Mouse (Mus musculus) embryonic facial prominence, embryonic 11.5 days (tissue): ENCODE results near the gene Unc45b. TPM values are rescaled to one million over a fixed set of nuclear protein-coding genes. Genes with fewer than 3 reads are reported as not detected.
"Not testable (repeated sequence)": the region's sequence is repeated elsewhere in the genome, so short reads cannot be mapped to it uniquely, and the experiment has no call there.

Source experiments
- ATAC-seq: fragments of 200-750 bp; cut with Nextera tagmentation; replicated peaks from 2 replicates; pipeline ENCODE4 v1.8.0; 2017; ENCODE audit warnings: low read depth; ENCODE audit not compliant: insufficient number of reproducible peaks, low FRiP score, low TSS enrichment
- DNase-seq: peaks from one replicate; pipeline ENCODE4 v3.0.0-alpha.2; 2015; ENCODE audit warnings: low spot score
- H3K27ac ChIP-seq: fragments of 300-500 bp; sonication (generic); replicated peaks from 2 replicates; pipeline ENCODE4 v1.5.1; 2014; ENCODE audit warnings: mild to moderate bottlenecking, low read depth, low read length, control low read depth
- H3K27me3 ChIP-seq: fragments of 300-500 bp; sonication (generic); 2 replicates; pipeline ENCODE4 v1.6.1; 2014; ENCODE audit warnings: mild to moderate bottlenecking, low read length, moderate library complexity, mixed read lengths; ENCODE audit not compliant: control insufficient read depth, insufficient read depth
- H3K36me3 ChIP-seq: fragments of 300-500 bp; sonication (generic); replicated peaks from 2 replicates; pipeline ENCODE4 v1.6.1; 2014; ENCODE audit warnings: low read depth, mild to moderate bottlenecking, low read length, moderate library complexity, mixed read lengths; ENCODE audit not compliant: control insufficient read depth, insufficient read depth
- H3K4me1 ChIP-seq: fragments of 300-500 bp; sonication (generic); 2 replicates; pipeline ENCODE4 v1.6.1; 2014; ENCODE audit warnings: low read length, mixed read lengths; ENCODE audit not compliant: control insufficient read depth, insufficient read depth
- H3K4me2 ChIP-seq: fragments of 300-500 bp; sonication (generic); 2 replicates; pipeline ENCODE4 v1.6.1; 2014; ENCODE audit warnings: low read depth, mild to moderate bottlenecking, control low read depth, low read length, moderate library complexity
- H3K4me3 ChIP-seq: fragments of 300-500 bp; sonication (generic); 2 replicates; pipeline ENCODE4 v1.5.1; 2014; ENCODE audit warnings: low read depth, low read length, control low read depth
- H3K9ac ChIP-seq: fragments of 300-500 bp; sonication (generic); replicated peaks from 2 replicates; pipeline ENCODE4 v1.6.1; 2014; ENCODE audit warnings: mild to moderate bottlenecking, control low read depth, low read length
- H3K9me3 ChIP-seq: fragments of 300-500 bp; sonication (generic); replicated peaks from 2 replicates; pipeline ENCODE4 v1.6.1; 2016; ENCODE audit warnings: mild to moderate bottlenecking, low read length, inconsistent platforms, mixed read lengths; ENCODE audit not compliant: control insufficient read depth
- WGBS: fragments of 180-500 bp; shearing (Covaris S2); extraction: QIAGEN DNeasy Blood & Tissue Kit; methylation state at CpG from one replicate; pipeline ENCODE4 v1.1.7; 2014; 5-methylcytosine and 5-hydroxymethylcytosine counted together
- polyA plus RNA-seq: library from polyadenylated mRNA; unstranded; fragments of >200 nt; fragmentation: Nextera tagmentation; extraction: Ambion mirVana; gene quantifications from 2 replicates; pipeline ENCODE4 v1.2.1, GENCODE M21; 2014

The Unc45b gene
- polyA plus RNA-seq, 1 experiment from 2014 or later, result 2.6 TPM

DNA sequence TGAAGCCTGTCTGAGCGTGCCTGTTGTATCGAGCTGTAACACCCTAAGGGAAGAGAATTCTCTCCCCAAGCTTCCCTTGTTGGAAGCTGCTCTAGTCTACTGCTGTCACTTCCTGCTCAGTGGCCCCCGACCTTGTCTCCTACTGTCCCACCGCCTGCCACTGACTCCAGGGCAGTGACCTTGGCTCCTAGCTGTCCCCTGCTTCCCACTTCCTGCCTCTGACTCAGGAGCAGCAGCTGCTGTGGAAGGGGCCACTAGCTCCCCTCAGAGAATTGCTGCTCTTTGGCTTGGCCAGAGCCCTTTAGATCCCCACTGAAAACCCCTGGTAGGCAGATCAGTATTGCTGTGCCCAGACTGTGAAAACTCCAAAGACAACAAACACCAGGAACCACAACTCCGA lies 63.6 kb downstream of the Unc45b start:
- ATAC-seq, result no peak
- DNase-seq, result no peak
- no peaks in the 10 kb centered on the region for H3K9me3 ChIP-seq
- no peak overlapping the region for H3K27ac ChIP-seq
- H3K4me2 ChIP-seq, result no peak overlapping the region
- H3K27me3 ChIP-seq, result no peaks in the 10 kb centered on the region
- no peak overlapping the region for H3K4me3 ChIP-seq
- no peaks in the 10 kb centered on the region for H3K36me3 ChIP-seq
- H3K9ac ChIP-seq, result no peak overlapping the region
- H3K4me1 ChIP-seq, result no peaks in the 10 kb centered on the region
- WGBS, result 30% methylated on average over 5 of the region's 5 CpGs

DNA sequence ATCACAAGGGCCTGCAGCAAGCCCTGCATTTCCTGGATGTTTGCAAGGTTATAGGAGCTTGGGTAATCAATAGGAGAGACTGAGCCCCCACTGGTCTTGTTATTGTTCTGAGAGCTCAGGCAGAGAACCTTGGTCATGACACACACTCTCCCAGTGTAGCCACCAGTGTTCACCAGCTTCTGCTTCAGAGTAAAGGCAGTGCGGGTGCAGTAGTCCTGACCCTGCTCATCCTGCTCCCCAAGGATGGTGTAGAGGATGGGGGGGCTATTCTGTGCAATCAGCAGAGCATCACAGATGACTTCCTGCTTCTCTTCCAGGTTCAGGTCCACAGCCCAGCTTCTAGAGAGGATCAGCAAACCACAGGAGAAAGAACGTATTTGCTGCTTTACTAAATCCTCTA lies 72.1 kb downstream of the Unc45b start:
- not testable (repeated sequence) for DNase-seq, H3K27ac ChIP-seq, H3K4me2 ChIP-seq, ATAC-seq, H3K4me1 ChIP-seq, H3K9ac ChIP-seq, H3K36me3 ChIP-seq, H3K9me3 ChIP-seq, H3K27me3 ChIP-seq, H3K4me3 ChIP-seq
- 84% methylated on average over 2 of the region's 2 CpGs for WGBS

DNA sequence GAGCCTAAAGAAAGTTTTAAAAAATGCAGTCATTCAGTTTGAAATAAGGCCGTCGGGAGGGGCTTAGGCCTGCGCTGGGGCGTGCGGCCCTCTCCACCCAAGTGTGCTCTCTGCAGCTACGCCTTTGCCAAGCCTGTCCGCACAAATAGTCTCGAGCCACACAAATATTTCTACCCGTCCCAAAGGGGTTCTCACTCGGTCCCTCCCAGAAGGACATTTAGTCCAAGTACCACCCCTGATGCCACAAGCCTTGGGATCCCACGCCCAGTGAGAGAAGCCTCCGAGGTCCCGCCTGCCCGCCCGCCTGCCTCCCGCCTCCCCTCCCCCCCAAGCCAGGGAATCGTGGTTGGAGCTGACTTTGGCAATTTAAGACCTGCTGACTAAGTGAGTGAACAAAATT lies 72.8 kb downstream of the Unc45b start:
- 84% methylated on average over 17 of the region's 17 CpGs for WGBS
- ATAC-seq (no peak), DNase-seq (no peak)
- Histone ChIP-seq H3K27ac (no peak overlapping the region), H3K9me3 (no peaks in the 10 kb centered on the region), H3K4me3 (no peak overlapping the region), H3K9ac (no peak overlapping the region), H3K4me2 (no peak overlapping the region), H3K4me1 (no peaks in the 10 kb centered on the region), H3K27me3 (no peaks in the 10 kb centered on the region), H3K36me3 (no peaks in the 10 kb centered on the region)

DNA sequence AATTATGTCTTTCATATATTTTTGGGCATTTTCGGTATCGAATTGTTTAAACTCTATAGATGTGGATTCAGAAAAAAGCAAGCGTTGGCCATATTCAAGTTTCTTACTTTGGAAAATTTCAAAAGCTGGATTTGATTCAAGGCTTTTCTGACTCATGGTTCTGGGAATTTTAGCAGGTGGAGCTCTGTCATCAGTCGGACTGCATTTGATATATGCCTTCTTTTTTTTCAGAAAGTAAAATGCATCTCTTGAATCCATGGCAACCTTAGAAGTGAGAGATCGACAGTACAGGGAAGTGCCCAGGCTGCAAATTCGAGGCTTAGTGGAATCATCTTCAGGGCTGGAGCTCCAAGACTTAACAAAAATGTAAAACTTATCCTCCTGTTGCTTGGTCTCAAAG lies 77.3 kb downstream of the Unc45b start:
- H3K4me2 ChIP-seq, result no peak overlapping the region
- 84% methylated on average over 6 of the region's 6 CpGs for WGBS
- H3K27ac ChIP-seq, result no peak overlapping the region
- no peaks in the 10 kb centered on the region for H3K27me3 ChIP-seq
- no peaks in the 10 kb centered on the region for H3K36me3 ChIP-seq
- DNase-seq (no peak), ATAC-seq (no peak)
- no peaks in the 10 kb centered on the region for H3K4me1 ChIP-seq
- no peak overlapping the region for H3K4me3 ChIP-seq
- H3K9ac ChIP-seq, result no peak overlapping the region
- no peaks in the 10 kb centered on the region for H3K9me3 ChIP-seq

DNA sequence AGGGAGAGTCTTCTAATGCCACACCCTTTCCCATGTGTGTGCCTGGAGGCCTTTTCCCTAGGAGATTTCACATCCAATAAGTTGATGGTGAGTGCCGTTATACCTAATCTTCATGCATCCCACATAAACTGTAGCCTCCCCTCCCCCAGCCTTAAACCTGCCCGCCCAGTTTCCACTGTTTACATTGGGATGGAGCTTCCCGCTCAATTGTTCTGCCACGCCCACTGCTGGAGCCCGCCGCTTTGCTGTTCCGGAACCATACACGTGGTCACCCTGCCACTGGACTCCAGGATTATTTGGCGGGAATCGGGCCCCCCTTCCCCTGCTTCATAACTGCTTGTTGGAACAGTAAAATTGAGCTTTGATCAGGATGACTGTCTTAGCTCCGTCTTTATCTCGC lies 79.0 kb downstream of the Unc45b start:
- no peaks in the 10 kb centered on the region for H3K27me3 ChIP-seq
- 31% methylated on average over 12 of the region's 12 CpGs for WGBS
- no peaks in the 10 kb centered on the region for H3K4me1 ChIP-seq
- no peak overlapping the region for H3K4me3 ChIP-seq
- H3K4me2 ChIP-seq, result peak overlapping the region; percentile 6; the same call in 1 of the 2 replicates
- DNase-seq, result peak; percentile 50
- H3K36me3 ChIP-seq, result no peaks in the 10 kb centered on the region
- no peak for ATAC-seq
- H3K27ac ChIP-seq, result no peak overlapping the region
- H3K9ac ChIP-seq, result no peak overlapping the region
- H3K9me3 ChIP-seq, result no peaks in the 10 kb centered on the region

DNA sequence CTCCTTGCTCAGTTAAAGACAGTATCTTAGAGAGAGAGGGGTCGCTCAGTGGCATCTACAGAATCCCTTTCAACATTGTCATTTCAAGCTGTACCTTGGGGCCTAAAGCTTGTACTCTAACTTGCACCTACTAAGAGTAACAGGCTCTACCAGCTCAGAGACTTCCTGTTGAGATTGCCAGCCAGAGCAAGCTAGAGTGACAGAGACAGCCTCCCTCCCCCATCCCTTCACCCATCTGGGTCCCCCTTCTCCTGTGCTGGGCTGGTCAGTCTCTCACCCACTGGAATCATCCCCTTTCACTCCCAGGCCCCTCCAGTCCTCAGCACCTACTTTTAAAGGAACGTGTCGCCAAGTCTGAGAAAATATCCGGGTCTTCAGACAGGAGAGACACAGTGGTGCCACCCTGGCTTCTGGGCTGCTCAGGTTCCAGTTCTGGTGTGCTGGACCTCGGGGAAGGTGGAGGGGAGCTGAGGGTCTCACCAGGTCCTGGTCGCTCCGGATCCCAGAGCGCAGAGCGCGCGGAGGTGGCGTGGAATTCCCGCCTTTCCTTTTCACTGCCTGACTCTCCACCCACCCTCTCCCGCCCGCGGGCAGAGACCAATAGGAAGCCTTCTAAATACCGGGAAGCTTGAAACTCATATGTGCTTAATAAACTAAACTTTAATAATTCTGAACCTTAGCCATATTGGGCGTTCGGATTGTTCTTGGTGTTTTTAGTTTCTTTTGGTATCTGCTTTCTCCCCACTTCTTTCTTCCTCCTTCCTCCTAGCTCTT lies 80.4 kb downstream of the Unc45b start:
- H3K27ac ChIP-seq, result not testable (repeated sequence)

DNA sequence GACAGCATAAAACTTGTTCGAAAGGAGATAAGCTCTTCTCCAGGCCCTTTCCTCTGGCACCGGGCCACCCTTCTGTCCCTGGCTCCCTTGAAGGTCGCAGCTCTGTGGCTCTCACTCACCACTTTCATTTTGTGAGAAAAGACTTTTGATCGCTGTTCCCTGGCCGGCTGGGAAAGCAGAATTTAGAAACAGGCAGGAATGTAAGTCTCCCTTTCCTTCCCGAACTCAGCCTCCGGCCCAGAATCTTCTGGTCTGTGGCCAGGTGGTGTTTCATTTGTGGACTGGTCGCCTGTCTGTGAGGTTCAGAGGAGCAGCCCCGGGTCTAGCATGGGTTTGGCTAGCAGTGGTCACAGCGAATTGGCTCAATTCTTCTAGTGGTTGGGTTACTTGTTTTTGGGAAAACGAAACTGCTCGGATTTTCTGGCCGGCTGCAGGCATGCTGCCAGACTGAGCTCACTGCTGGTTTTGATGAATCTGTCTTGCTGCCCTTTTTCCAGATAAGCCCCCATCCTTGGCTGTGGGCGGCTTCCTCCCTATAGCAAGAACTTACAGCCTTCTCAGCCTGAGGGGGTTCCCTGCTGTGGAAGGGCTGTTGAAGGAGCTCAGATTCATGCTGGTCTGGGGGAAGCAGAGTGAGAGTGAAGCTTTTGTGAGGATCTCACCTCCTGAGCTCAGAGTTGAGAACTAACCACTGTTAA lies 81.3 kb downstream of the Unc45b start, which contains the start of gene Slfn9:
Gene Slfn9 (minus strand): TSS at position 362 of the 698 bp plus-strand sequence.
- Histone ChIP-seq H3K27ac (no peak within 1 kb of the TSS), H3K9me3 (no peaks in the 10 kb centered on the region), H3K27me3 (no peaks in the 10 kb centered on the region), H3K4me3 (peak within 1 kb of the TSS; percentile 24), H3K36me3 (no peaks in the 10 kb centered on the region), H3K4me2 (peak within 1 kb of the TSS; percentile 51), H3K4me1 (no peaks in the 10 kb centered on the region), H3K9ac (peak within 1 kb of the TSS; percentile 47)
- WGBS, result 6% methylated on average over 14 of the region's 14 CpGs
- DNase-seq (peak; percentile 51), ATAC-seq (no peak)

More for the DNA sequence above, 80.4 kb downstream of the Unc45b start:
- peak overlapping the region; percentile 47 for H3K9ac ChIP-seq
- WGBS, result 8% methylated on average over 19 of the region's 19 CpGs
- not testable (repeated sequence) for H3K27me3 ChIP-seq, H3K9me3 ChIP-seq, H3K36me3 ChIP-seq, H3K4me1 ChIP-seq
- ATAC-seq, result peak; percentile 65; the same call in 1 of the 2 replicates
- DNase-seq, result peak; percentile 76
- peak overlapping the region; percentile 24 for H3K4me3 ChIP-seq
- H3K4me2 ChIP-seq, result peak overlapping the region; percentile 51
